ENCODE assay signal across 10 mouse cellular contexts in genomic region chr11:118728083-118728551, GRCm38 (mm10).
DNase-seq lines count a peak whose midpoint lies in the region.
"Had no signal": no experiment of that assay in that cellular context is flagged by ENCODE, and none has a peak within 500 bp of the region (broad histone marks: within the 10 kb centered on the region; RNA-seq: fewer than 3 reads in every experiment).

No protein-coding gene starts in this region.

- H3K27ac ChIP-seq in embryonic facial prominence, embryonic 10.5 days (replicated peaks) = 0 out of 2 replicates have a peak overlapping the region, but pooled peaks have one; percentile 3
- H3K27ac ChIP-seq: midbrain, embryonic 12.5 days had no signal

- WGBS in embryonic facial prominence, embryonic 10.5 days = 26% methylated on average over 8 of the region's 8 CpGs

- H3K27me3 ChIP-seq in embryonic facial prominence, embryonic 10.5 days (replicated peaks; ENCODE audit: low read depth, poor library complexity, severe bottlenecking) = 0 out of 2 replicates have a peak, but pooled peaks cover 3% of the 10 kb centered on the region
- H3K27me3 ChIP-seq: midbrain, embryonic 12.5 days had no signal

- peaks cover 43% of the 10 kb centered on the region for H3K4me1 ChIP-seq in embryonic facial prominence, embryonic 10.5 days

- H3K4me3 ChIP-seq in embryonic facial prominence, embryonic 10.5 days = no peak overlapping the region
- H3K4me3 ChIP-seq: midbrain, embryonic 12.5 days had no signal

- H3K9me3 ChIP-seq in embryonic facial prominence, embryonic 10.5 days = no peaks in the 10 kb centered on the region
- H3K9me3 ChIP-seq: midbrain, embryonic 12.5 days had no signal

- DNase-seq in kidney, adult 11 months = peak; percentile 17
- DNase-seq in kidney, adult 9 months = no peak
- peak; percentile 52 to 69 for DNase-seq in cerebellum, adult 18-20 months
- no peak for DNase-seq in embryonic facial prominence, embryonic 10.5 days (ENCODE audit: low spot score)
- DNase-seq in lung, postnatal 14 days = peak; percentile 23
- no peak for DNase-seq in spleen, adult 12 weeks (ENCODE audit: low spot score)
- DNase-seq in ovary, postnatal 14 days (ENCODE audit: low spot score) = no peak
- no peak for DNase-seq in adrenal gland, adult 18-20 months (ENCODE audit: low spot score in 2 of 2)

- H3K36me3 ChIP-seq in embryonic facial prominence, embryonic 10.5 days (replicated peaks) = no peaks in the 10 kb centered on the region
- H3K36me3 ChIP-seq: G1E; midbrain, embryonic 12.5 days had no signal

Comparison
In these comparisons a context has a peak if more than half of its experiments do, and no peak if none do; other contexts are left out.
1. DNase-seq: peak in kidney, adult 11 months (single experiment), cerebellum, adult 18-20 months (2 of 2) and lung, postnatal 14 days (single experiment); none in kidney, adult 9 months (single experiment), embryonic facial prominence, embryonic 10.5 days (single experiment), spleen, adult 12 weeks (single experiment), ovary, postnatal 14 days (single experiment) and adrenal gland, adult 18-20 months (0 of 2).